Mouse (Mus musculus) embryonic fibroblast, embryonic 13.5 days (primary cell): ENCODE data around the gene Clta. TPM values are rescaled to one million over a fixed set of nuclear protein-coding genes. Genes with fewer than 3 reads are reported as not detected.

Experiments used
- H3K27ac ChIP-seq: 2 replicates; pipeline ENCODE4 v1.5.1; 2012; ENCODE audit warnings: low read length, control low read depth, inconsistent platforms; ENCODE audit not compliant: insufficient read depth
- H3K4me1 ChIP-seq: 2 replicates; pipeline ENCODE4 v1.6.1; 2011; ENCODE audit warnings: low read length; ENCODE audit not compliant: control insufficient read depth, insufficient read depth
- H3K4me3 ChIP-seq: 2 replicates; pipeline ENCODE4 v1.5.1; 2011; ENCODE audit warnings: mild to moderate bottlenecking, control low read depth, low read length; ENCODE audit not compliant: insufficient read depth
- CTCF ChIP-seq: IDR thresholded peaks from 2 replicates; pipeline ENCODE4 v1.5.1; 2011; ENCODE audit warnings: mild to moderate bottlenecking, control low read depth, low read length, moderate library complexity, borderline replicate concordance; ENCODE audit not compliant: insufficient read depth
- POLR2A ChIP-seq: IDR thresholded peaks from 2 replicates; pipeline ENCODE4 v1.6.1; 2011; ENCODE audit warnings: low read depth, mild to moderate bottlenecking, control low read depth, low read length, moderate library complexity
- polyA plus RNA-seq: library from polyadenylated mRNA; stranded (reverse); fragments of >200 nt; gene quantifications from 2 replicates; pipeline ENCODE4 v1.2.4, GENCODE M21; 2011; ENCODE audit warnings: low read depth; ENCODE audit not compliant: missing spikeins, insufficient read length

Gene Clta
- 248 and 249 TPM in 2 replicates for polyA plus RNA-seq

- TF ChIP-seq CTCF (no peak), POLR2A (no peak)
- H3K4me1 ChIP-seq, result no peaks in the 10 kb centered on the region
- H3K27ac ChIP-seq, result no peak within 1 kb of the TSS
- H3K4me3 ChIP-seq, result no peak within 1 kb of the TSS
Measured at GRCm38 (mm10) chr4:44004126-44004525, at the start of gene Clta. TSS of gene Clta (plus strand) at chr4:44004452.

- no peaks in the 10 kb centered on the region; the same call in 1 of the 2 replicates for H3K4me1 ChIP-seq
- TF ChIP-seq CTCF (peak; percentile 70; the same call in 1 of the 2 replicates), POLR2A (peak; percentile 96)
- peak within 1 kb of the TSS; percentile 71 for H3K4me3 ChIP-seq
- H3K27ac ChIP-seq, result peak within 1 kb of the TSS; percentile 86
Measured at GRCm38 (mm10) chr4:43957292-43957845, 46.9 kb upstream of the Clta start, which contains the start of gene Glipr2. TSS of gene Glipr2 (plus strand) at chr4:43957401.

- peak; percentile 56; the same call in 1 of the 2 replicates for TF ChIP-seq POLR2A
- TF ChIP-seq CTCF, result no peak
- no peaks in the 10 kb centered on the region; the same call in 1 of the 2 replicates for H3K4me1 ChIP-seq
- H3K27ac ChIP-seq, result peak overlapping the region; percentile 86
- peak overlapping the region; percentile 71 for H3K4me3 ChIP-seq
Measured at GRCm38 (mm10) chr4:43957846-43958461, 46.3 kb upstream of the Clta start.

- Histone ChIP-seq H3K4me1 (peaks cover 9% of the 10 kb centered on the region), H3K27ac (no peak overlapping the region), H3K4me3 (peak overlapping the region; percentile 71)
- no peak for TF ChIP-seq CTCF
Measured at GRCm38 (mm10) chr4:43959523-43960179, 44.6 kb upstream of the Clta start.

GRCm38 (mm10) chr4:43960207-43960606, 44.0 kb upstream of the Clta start:
- Histone ChIP-seq H3K4me1 (peaks cover 9% of the 10 kb centered on the region), H3K27ac (no peak overlapping the region), H3K4me3 (no peak overlapping the region)
- TF ChIP-seq POLR2A (no peak), CTCF (no peak)

GRCm38 (mm10) chr4:43964326-43964833, 39.9 kb upstream of the Clta start:
- no peak for TF ChIP-seq POLR2A
- no peak for TF ChIP-seq CTCF
- no peak overlapping the region for H3K4me3 ChIP-seq
- peak overlapping the region; percentile 63 for H3K27ac ChIP-seq
- H3K4me1 ChIP-seq, result peaks cover 29% of the 10 kb centered on the region

GRCm38 (mm10) chr4:43964951-43965684, 39.1 kb upstream of the Clta start:
- Histone ChIP-seq H3K27ac (peak overlapping the region; percentile 63), H3K4me1 (peaks cover 29% of the 10 kb centered on the region), H3K4me3 (no peak overlapping the region)
- TF ChIP-seq CTCF (no peak), POLR2A (no peak)

- TF ChIP-seq POLR2A (no peak), CTCF (no peak)
- H3K4me1 ChIP-seq, result peaks cover 34% of the 10 kb centered on the region
- H3K4me3 ChIP-seq, result no peak overlapping the region
- peak overlapping the region; percentile 63; the same call in 1 of the 2 replicates for H3K27ac ChIP-seq
Measured at GRCm38 (mm10) chr4:43965856-43966535, 38.3 kb upstream of the Clta start.

- H3K27ac ChIP-seq, result peak overlapping the region; percentile 86
- H3K4me3 ChIP-seq, result no peak overlapping the region
- H3K4me1 ChIP-seq, result peaks cover 48% of the 10 kb centered on the region
- TF ChIP-seq CTCF (no peak), POLR2A (no peak)
Measured at GRCm38 (mm10) chr4:43968650-43969049, 35.6 kb upstream of the Clta start.
